Mouse (Mus musculus): ENCODE measurements around the gene Smim6. TPM values are rescaled to one million over a fixed set of nuclear protein-coding genes. Genes with fewer than 3 reads are reported as not detected.

Smim6 gene
- total RNA-seq (2015; ENCODE audit: low replicate concordance) (7.5 and 7.9 TPM in 2 replicates), total RNA-seq (2017; ENCODE audit: low replicate concordance) (0.26 and 1.5 TPM in 2 replicates)

GRCm38 (mm10) chr11:115911632-115912376 is at the start of gene Smim6:
TSS of gene Smim6 (plus strand) at chr11:115912017.
- peak; percentile 68 for ATAC-seq (replicated peaks; ENCODE audit: low FRiP score, poor library complexity, severe bottlenecking)

DNA sequence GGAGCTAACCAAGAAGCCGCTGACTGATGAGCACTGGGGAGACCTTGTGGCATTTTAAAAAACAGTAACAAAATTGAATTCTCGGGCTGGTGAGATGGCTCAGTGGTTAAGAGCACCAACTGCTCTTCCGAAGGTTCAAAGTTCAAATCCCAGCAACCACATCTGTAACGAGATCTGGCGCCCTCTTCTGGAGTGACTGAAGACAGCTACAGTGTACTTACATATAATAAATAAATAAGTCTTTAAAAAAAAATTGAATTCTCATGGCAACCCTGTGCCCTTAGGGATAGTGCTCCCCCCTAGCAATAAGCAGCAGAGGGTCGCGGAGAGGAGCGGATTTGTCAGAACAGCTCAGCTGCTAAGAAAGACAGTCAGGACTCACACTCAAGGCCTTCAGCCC is 47.9 kb upstream of the Smim6 start:
- no peak for ATAC-seq (replicated peaks; ENCODE audit: low FRiP score, poor library complexity, severe bottlenecking)

DNA sequence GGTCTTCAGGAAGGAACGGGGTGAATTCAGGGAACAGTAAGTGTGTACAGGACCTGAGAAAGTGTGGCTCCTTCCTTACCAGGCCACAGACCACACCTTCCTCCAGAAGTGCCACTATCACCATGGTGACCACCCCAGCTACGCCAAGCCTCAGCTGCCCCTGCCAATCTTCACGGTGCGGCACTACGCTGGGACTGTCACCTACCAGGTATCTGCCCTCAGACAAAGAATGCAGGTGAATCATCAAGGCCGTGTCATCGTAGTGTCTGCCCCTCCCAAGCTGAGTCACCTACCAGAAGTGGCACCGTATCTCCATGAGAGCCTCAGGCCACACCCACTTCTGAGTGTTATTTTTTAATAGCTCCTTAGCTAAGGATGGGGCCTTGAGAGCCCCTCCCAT is 42.4 kb upstream of the Smim6 start:
- ATAC-seq (replicated peaks; ENCODE audit: low FRiP score, poor library complexity, severe bottlenecking): peak; percentile 48

DNA sequence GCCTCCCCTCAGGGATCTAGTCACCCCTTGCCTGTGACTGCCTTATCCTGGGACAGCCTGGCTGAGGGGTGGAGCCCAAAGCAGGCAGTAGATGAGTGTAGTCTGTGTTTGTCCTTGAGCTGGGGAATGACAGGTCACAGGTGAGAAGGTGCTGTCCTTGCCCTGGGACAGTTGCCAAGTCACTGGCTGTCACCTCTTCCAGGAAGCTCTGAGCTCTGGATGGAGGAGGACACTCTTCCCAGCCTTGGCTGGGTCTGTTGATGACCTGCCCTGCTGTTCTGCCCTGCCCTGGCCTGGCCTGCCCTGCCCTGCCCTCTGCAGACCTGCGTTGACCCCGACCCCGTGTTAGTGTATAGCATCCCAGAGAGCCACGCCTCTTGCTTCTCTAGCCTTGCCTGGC is 39.4 kb upstream of the Smim6 start:
- ATAC-seq (replicated peaks; ENCODE audit: low FRiP score, poor library complexity, severe bottlenecking): no peak

GRCm38 (mm10) chr11:115875935-115876334 is 35.9 kb upstream of the Smim6 start:
- ATAC-seq (replicated peaks; ENCODE audit: low FRiP score, poor library complexity, severe bottlenecking): no peak

- no peak for ATAC-seq (replicated peaks; ENCODE audit: low FRiP score, poor library complexity, severe bottlenecking)
Observed at GRCm38 (mm10) chr11:115876438-115876837, 35.4 kb upstream of the Smim6 start.

DNA sequence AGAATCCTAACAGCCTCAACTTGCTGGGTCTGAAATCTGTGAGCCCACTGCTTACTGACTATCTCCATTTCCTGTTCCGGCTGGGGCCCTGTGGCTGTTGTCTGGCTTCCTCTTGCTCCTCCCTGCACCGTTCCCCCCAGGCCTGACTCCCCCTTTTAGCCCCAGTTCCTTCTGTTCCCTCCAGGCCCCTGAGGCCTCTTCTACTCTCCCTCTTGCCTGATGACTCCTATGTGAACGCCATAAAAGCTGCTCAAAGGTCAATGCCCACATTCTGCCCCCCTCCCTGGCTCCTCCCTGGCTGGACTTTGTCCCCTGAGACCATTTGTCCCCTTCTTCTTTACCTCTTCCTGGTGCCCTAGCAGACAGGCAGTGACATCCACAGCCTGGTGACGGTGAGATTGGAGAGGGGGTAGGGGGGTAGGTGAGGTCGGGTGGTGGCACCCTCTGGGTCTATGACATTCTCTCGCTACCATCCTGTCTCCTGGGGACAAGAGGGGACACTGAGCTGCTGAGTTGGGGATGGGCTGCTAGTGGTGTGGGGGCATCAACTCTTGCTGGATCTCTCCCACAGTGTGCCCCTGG is 34.6 kb upstream of the Smim6 start:
- no peak for ATAC-seq (replicated peaks; ENCODE audit: low FRiP score, poor library complexity, severe bottlenecking)

DNA sequence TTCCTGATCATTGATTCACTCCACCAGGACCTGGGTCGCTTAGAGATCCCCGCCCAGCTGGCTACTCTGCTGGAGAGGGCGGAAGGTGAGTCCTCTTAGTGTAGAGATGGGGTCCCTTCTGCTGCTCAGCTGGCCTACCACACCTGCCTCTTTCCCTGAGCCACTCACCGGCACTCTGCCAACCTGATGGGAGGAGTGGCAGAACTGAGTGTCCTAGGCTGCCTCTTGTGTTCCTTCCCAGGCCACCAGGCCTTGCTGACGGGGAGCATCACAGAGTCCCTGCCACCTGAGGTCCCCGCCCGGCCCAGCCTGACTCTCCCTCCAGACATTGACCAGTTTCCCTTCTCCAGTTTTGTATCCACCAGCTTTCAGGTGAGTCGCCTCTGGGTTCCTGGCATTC is 33.7 kb upstream of the Smim6 start:
- ATAC-seq (replicated peaks; ENCODE audit: low FRiP score, poor library complexity, severe bottlenecking): no peak

GRCm38 (mm10) chr11:115881002-115881401 is 30.8 kb upstream of the Smim6 start:
- peak; percentile 65 for ATAC-seq (replicated peaks; ENCODE audit: low FRiP score, poor library complexity, severe bottlenecking)

DNA sequence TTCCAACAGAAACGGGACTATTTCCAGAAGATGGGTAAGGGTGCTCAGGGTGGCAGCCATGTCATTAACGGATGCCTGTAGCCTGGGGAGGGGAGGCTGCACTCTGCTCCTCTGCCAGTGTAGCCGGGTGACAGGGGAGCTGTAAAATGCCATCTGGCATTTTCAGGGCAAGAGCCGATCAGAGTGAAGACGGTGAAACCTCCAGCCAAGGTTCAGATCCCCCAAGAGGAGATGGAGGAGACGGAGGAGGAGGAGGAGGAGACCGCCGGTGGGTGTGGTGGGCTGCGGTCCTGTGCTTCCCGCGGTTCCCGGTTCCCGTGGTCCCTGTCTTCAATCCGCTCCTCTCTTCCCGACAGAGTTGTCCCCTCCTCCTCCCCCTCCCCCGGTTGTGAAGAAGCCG is 28.6 kb upstream of the Smim6 start:
- ATAC-seq (replicated peaks; ENCODE audit: low FRiP score, poor library complexity, severe bottlenecking): no peak

GRCm38 (mm10) chr11:115884361-115884760 is 27.5 kb upstream of the Smim6 start:
- ATAC-seq (replicated peaks; ENCODE audit: low FRiP score, poor library complexity, severe bottlenecking): no peak

DNA sequence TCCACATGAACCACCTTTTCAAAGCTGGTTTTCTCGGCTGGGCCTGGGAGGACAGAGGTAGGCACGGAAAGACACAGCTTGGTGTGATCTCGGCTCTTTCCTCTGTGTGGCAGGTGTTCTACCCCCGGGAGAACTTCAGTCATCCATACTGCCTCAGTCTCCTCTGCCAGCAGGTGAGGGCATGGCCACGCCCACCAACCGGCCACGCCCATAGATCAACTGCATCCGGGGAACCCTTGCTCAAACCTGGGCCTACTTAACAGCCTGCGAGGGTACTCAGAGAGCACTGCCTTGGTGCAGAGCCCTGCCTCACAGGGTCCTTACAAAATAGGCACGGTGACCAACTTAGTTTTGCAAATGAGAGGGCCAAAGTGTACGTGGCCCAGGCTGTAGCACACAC is 26.5 kb upstream of the Smim6 start:
- ATAC-seq (replicated peaks; ENCODE audit: low FRiP score, poor library complexity, severe bottlenecking): no peak

DNA sequence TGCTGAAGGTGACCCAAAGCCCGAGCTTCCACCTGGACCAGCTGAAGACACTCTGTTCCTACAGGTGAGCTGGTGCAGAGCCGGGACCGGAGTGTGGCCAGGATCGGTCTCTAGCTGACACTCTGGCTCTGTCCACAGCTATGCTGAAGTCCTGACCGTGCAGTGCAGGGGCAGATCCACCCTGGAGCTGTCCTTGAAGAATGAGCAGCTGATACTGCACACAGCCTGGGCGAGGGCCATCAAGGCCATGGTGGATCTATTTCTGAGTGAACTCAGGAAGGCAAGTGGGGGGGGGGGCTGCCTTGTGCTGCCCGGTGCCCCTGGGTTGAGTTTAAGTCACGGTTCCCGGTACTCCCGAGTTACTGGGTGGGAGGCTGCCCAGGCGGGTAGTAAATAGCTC is 25.4 kb upstream of the Smim6 start:
- no peak for ATAC-seq (replicated peaks; ENCODE audit: low FRiP score, poor library complexity, severe bottlenecking)

- ATAC-seq (replicated peaks; ENCODE audit: low FRiP score, poor library complexity, severe bottlenecking): no peak
Observed at GRCm38 (mm10) chr11:115888020-115888419, 23.8 kb upstream of the Smim6 start.

GRCm38 (mm10) chr11:115889159-115889558 is 22.7 kb upstream of the Smim6 start:
- ATAC-seq (replicated peaks; ENCODE audit: low FRiP score, poor library complexity, severe bottlenecking): no peak

DNA sequence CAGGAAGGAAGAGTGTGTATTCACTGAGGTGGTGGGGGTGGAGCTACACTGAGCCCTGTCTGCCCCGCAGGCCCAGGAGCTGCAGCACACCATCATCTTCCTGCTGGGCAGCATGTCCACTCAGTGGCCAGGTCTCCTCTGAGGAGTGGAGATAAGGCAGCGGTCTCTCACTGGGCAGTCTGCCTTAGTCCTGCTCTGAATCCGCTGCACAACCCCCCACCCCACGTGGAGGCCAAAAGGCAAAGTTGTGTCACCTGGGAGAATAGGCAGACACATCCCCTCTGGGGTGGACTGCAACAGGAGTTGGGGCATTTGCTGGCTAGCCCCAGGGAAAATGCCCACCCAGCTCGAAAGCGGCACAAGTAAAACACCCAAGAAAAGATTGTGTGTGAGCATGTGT is 19.6 kb upstream of the Smim6 start:
- ATAC-seq (replicated peaks; ENCODE audit: low FRiP score, poor library complexity, severe bottlenecking): no peak

DNA sequence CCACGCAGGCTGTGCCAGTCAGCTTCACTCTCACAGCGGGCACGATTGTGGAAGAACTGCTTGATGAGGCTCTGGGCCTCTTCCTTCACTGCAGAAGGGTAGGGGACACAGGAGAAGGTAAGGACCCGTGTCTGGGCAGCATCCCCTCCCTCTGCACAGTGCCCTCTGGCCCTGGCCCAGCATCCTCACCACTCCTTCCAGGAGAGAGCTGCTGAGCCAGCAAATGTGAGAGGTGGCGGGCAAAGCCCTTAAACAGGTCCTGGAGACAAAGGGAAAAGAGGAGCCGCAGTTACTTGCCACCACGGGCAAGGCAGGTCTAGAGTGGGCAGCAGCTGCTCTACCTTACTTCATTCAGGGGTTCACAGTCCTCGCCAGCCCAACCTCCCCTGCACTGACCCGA is 18.7 kb upstream of the Smim6 start:
- ATAC-seq (replicated peaks; ENCODE audit: low FRiP score, poor library complexity, severe bottlenecking): no peak

- ATAC-seq (replicated peaks; ENCODE audit: low FRiP score, poor library complexity, severe bottlenecking): peak; percentile 32; the same call in 1 of the 2 replicates
Observed at GRCm38 (mm10) chr11:115894755-115895520, 16.9 kb upstream of the Smim6 start.

DNA sequence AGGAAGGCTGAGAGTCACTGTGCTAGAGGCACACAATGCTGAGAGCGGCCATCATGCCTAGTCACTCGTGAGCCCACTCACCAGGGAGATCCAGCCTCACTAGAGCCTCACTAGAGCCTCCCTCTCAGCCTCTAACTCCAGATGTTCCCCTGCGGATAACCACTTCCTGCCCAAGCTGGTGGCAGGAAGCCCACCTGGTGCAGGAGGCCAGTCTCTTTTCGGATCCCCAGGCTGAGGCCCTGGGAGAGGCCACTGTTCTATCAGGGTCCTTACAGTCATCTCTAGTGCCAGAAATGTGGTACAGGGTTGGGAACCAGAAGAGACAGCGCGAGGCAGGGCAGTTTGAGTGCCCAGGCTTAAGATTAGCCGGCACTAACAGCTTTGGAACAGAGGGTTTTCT is 13.4 kb upstream of the Smim6 start:
- ATAC-seq (replicated peaks; ENCODE audit: low FRiP score, poor library complexity, severe bottlenecking): no peak

- peak; percentile 15 for ATAC-seq (replicated peaks; ENCODE audit: low FRiP score, poor library complexity, severe bottlenecking)
Observed at GRCm38 (mm10) chr11:115898886-115899285, 12.9 kb upstream of the Smim6 start.
